ENCODE assay signal across 8 mouse cellular contexts in the genomic region with DNA sequence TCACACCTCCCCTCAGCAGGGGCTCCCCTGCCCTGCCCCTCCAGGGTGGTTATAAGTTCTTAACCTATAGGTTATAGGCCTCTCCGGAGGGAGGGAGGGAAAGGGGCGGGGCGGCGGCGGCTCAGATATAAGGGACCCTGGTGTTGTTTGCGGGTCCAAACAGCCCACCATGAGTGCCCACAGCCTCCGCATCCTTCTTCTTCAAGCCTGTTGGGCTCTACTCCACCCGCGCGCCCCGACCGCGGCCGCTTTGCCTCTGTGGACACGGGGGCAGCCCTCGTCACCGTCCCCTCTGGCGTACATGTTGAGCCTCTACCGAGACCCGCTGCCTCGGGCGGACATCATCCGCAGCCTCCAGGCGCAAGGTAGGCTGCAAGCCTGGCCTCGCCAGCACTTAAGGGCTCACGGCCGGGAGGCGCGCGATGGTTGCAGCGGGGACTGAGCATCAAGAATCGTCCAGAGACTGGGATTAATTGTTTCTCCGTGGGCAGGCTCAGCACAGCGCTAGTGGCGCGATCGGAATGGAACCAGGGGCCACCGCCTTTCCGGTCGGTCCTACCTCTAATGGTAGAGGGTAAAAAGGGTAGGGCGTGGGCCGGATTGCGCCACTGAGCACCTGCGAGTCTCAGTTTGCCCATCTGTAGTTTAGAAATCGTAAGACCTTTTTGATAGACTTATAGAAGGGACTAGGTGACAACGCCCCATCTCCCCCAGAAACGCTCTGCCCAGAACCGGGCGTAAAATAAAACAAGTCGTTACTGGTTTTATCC. TPM values are rescaled to one million over a fixed set of nuclear protein-coding genes. Genes with fewer than 3 reads are reported as not detected.
DNase-seq lines count a peak whose midpoint lies in the region; ATAC-seq and TF ChIP-seq lines count a peak whose summit lies in the region.

No protein-coding gene starts in this region.

- 2% methylated on average over 50 of the region's 50 CpGs for WGBS in heart, embryonic 16.5 days
- 3% methylated on average over 50 of the region's 50 CpGs for WGBS in liver, postnatal 0 days (ENCODE audit: insufficient replicate concordance)
- 1% methylated on average over 50 of the region's 50 CpGs for WGBS in stomach, embryonic 16.5 days

- H3K27ac ChIP-seq in gastrocnemius, adult 2 months: peak overlapping the region; percentile 68
- no peak overlapping the region; the same call in 1 of the 2 replicates for H3K27ac ChIP-seq in brown adipose tissue, adult 24 weeks (replicated peaks; ENCODE audit: low read depth, low read length)
- H3K27ac ChIP-seq in heart, embryonic 16.5 days (ENCODE audit: low read length): no peak overlapping the region
- no peak overlapping the region for H3K27ac ChIP-seq in liver, postnatal 0 days (ENCODE audit: low read depth)
- H3K27ac ChIP-seq in stomach, embryonic 16.5 days (ENCODE audit: low read length): no peak overlapping the region

- intact Hi-C loops in gastrocnemius, adult 2 months (cut with DNase I): no loop called here

- H3K36me3 ChIP-seq in heart, embryonic 16.5 days (ENCODE audit: control insufficient read depth, insufficient read depth): no peaks in the 10 kb centered on the region
- no peaks in the 10 kb centered on the region for H3K36me3 ChIP-seq in liver, postnatal 0 days (replicated peaks; ENCODE audit: insufficient read depth, low read length)
- H3K36me3 ChIP-seq in stomach, embryonic 16.5 days (ENCODE audit: control insufficient read depth, insufficient read depth, low read length): no peaks in the 10 kb centered on the region

- peak overlapping the region; percentile 71 for H3K4me2 ChIP-seq in heart, embryonic 16.5 days (ENCODE audit: low read depth, low read length)
- H3K4me2 ChIP-seq in liver, postnatal 0 days (ENCODE audit: low read depth, low read length): peak overlapping the region; percentile 62
- H3K4me2 ChIP-seq in stomach, embryonic 16.5 days (ENCODE audit: low read depth, low read length): peak overlapping the region; percentile 63

- no peak for TF ChIP-seq EP300 in liver, postnatal 0 days (IDR thresholded peaks at IDR 0.05; ENCODE audit: low read depth)

- H3K9me3 ChIP-seq in heart, embryonic 16.5 days (replicated peaks; ENCODE audit: control insufficient read depth, low read length): no peaks in the 10 kb centered on the region
- H3K9me3 ChIP-seq in liver, postnatal 0 days (ENCODE audit: low read length): no peaks in the 10 kb centered on the region
- H3K9me3 ChIP-seq in stomach, embryonic 16.5 days (replicated peaks; ENCODE audit: control insufficient read depth, low read length): no peaks in the 10 kb centered on the region

- no peak for ATAC-seq in heart, embryonic 16.5 days (replicated peaks; ENCODE audit: extremely low read depth, insufficient read depth, low FRiP score)
- ATAC-seq in liver, postnatal 0 days: no peak
- peak; percentile 32; the same call in 1 of the 2 replicates for ATAC-seq in stomach, embryonic 16.5 days (ENCODE audit: insufficient read depth, low FRiP score)

- H3K4me1 ChIP-seq in brown adipose tissue, adult 24 weeks (ENCODE audit: control insufficient read depth, insufficient read depth, insufficient read length, low read length): peaks cover 17% of the 10 kb centered on the region
- peaks cover 6% of the 10 kb centered on the region; the same call in 1 of the 2 replicates for H3K4me1 ChIP-seq in heart, embryonic 16.5 days (ENCODE audit: control insufficient read depth, insufficient read depth, low read length)
- H3K4me1 ChIP-seq in liver, postnatal 0 days (ENCODE audit: insufficient read depth): peaks cover 25% of the 10 kb centered on the region
- peaks cover 12% of the 10 kb centered on the region; the same call in 1 of the 2 replicates for H3K4me1 ChIP-seq in stomach, embryonic 16.5 days (ENCODE audit: control insufficient read depth, insufficient read depth, low read length)

- peak overlapping the region; percentile 62 for H3K9ac ChIP-seq in heart, embryonic 16.5 days (ENCODE audit: low read length)
- peak overlapping the region; percentile 23; the same call in 1 of the 2 replicates for H3K9ac ChIP-seq in liver, postnatal 0 days (replicated peaks)
- H3K9ac ChIP-seq in stomach, embryonic 16.5 days (ENCODE audit: low read length): peak overlapping the region; percentile 9

- H3K4me3 ChIP-seq in gastrocnemius, adult 2 months: peak overlapping the region; percentile 69
- H3K4me3 ChIP-seq in brown adipose tissue, adult 24 weeks (ENCODE audit: insufficient read depth, low read depth, low read length): peak overlapping the region; percentile 58
- H3K4me3 ChIP-seq in heart, embryonic 16.5 days (ENCODE audit: low read length): peak overlapping the region; percentile 52
- H3K4me3 ChIP-seq in liver, postnatal 0 days (ENCODE audit: low read depth, low read length): peak overlapping the region; percentile 38
- H3K4me3 ChIP-seq in stomach, embryonic 16.5 days (replicated peaks; ENCODE audit: low read length): peak overlapping the region; percentile 40

- TF ChIP-seq CTCF in gastrocnemius, adult 2 months (IDR thresholded peaks at IDR 0.05): no peak
- no peak for TF ChIP-seq CTCF in liver, postnatal 0 days (IDR thresholded peaks at IDR 0.05; ENCODE audit: low read depth)

- H3K27me3 ChIP-seq in heart, embryonic 16.5 days (ENCODE audit: control insufficient read depth, insufficient read depth, low read length): peaks cover 45% of the 10 kb centered on the region
- peaks cover 38% of the 10 kb centered on the region for H3K27me3 ChIP-seq in liver, postnatal 0 days (ENCODE audit: insufficient read depth, low read length)
- H3K27me3 ChIP-seq in stomach, embryonic 16.5 days (ENCODE audit: control insufficient read depth, insufficient read depth, low read length): peaks cover 37% of the 10 kb centered on the region

- no peak for DNase-seq in gastrocnemius, adult 2 months
- DNase-seq in gastrocnemius, adult 18-20 months (ENCODE audit: low spot score): no peak
- DNase-seq in liver, postnatal 0 days: no peak
- DNase-seq in urinary bladder, adult 18-20 months (ENCODE audit: low spot score in 2 of 2): no peak
- no peak for DNase-seq in thymus, postnatal 36 days

RNA-seq across cellular contexts. Expression of a gene that starts 0.5 kb away (rescaled TPM):
- under 1 TPM in 1 of 2 experiments, not detected in 1; 0.15 TPM for total RNA-seq in gastrocnemius, adult 2 months (2021)
- total RNA-seq in gastrocnemius, adult 18-20 months (2021): under 1 TPM; 0.09 to 0.11 TPM
- polyA plus RNA-seq in brown adipose tissue, adult 24 weeks (2012; ENCODE audit: insufficient read depth, insufficient read length, missing spikeins): not detected in 2 replicates
- polyA plus RNA-seq in heart, embryonic 16.5 days (2015; fragmentation: Nextera tagmentation; extraction: Ambion mirVana): 0.14 TPM in 1 of 2 replicates, not detected in the other
- polyA plus RNA-seq in liver, postnatal 0 days (2015; fragmentation: Nextera tagmentation; extraction: Ambion mirVana): 0.08 and 0.19 TPM in 2 replicates
- 0.21 and 0.31 TPM in 2 replicates for polyA plus RNA-seq in stomach, embryonic 16.5 days (2015; fragmentation: Nextera tagmentation; extraction: Ambion mirVana)

RNA-seq across cellular contexts. Expression of a gene that starts 34.1 kb away (rescaled TPM):
- total RNA-seq in gastrocnemius, adult 2 months (2021): 100 to 1,000 TPM; 117 to 161 TPM
- total RNA-seq in gastrocnemius, adult 18-20 months (2021): 100 to 1,000 TPM; 147 to 178 TPM
- polyA plus RNA-seq in brown adipose tissue, adult 24 weeks (2012; ENCODE audit: insufficient read depth, insufficient read length, missing spikeins): 81.2 and 120 TPM in 2 replicates
- polyA plus RNA-seq in heart, embryonic 16.5 days (2015; fragmentation: Nextera tagmentation; extraction: Ambion mirVana): 43.1 and 52.7 TPM in 2 replicates
- 43.6 and 46.4 TPM in 2 replicates for polyA plus RNA-seq in liver, postnatal 0 days (2015; fragmentation: Nextera tagmentation; extraction: Ambion mirVana)
- 40.7 and 46.6 TPM in 2 replicates for polyA plus RNA-seq in stomach, embryonic 16.5 days (2015; fragmentation: Nextera tagmentation; extraction: Ambion mirVana)

RNA-seq across cellular contexts. Expression of a gene that starts 35.0 kb away (rescaled TPM):
- 1 to 10 TPM; 4.0 to 7.2 TPM for total RNA-seq in gastrocnemius, adult 2 months (2021)
- 1 to 10 TPM; 5.1 to 6.3 TPM for total RNA-seq in gastrocnemius, adult 18-20 months (2021)
- polyA plus RNA-seq in brown adipose tissue, adult 24 weeks (2012; ENCODE audit: insufficient read depth, insufficient read length, missing spikeins): 22.9 and 31.9 TPM in 2 replicates
- 21.0 and 28.4 TPM in 2 replicates for polyA plus RNA-seq in heart, embryonic 16.5 days (2015; fragmentation: Nextera tagmentation; extraction: Ambion mirVana)
- 3.7 and 3.8 TPM in 2 replicates for polyA plus RNA-seq in liver, postnatal 0 days (2015; fragmentation: Nextera tagmentation; extraction: Ambion mirVana)
- 17.0 and 18.1 TPM in 2 replicates for polyA plus RNA-seq in stomach, embryonic 16.5 days (2015; fragmentation: Nextera tagmentation; extraction: Ambion mirVana)

RNA-seq across cellular contexts. Expression of a gene that starts 57.3 kb away (rescaled TPM):
- 100 to 1,000 TPM; 133 to 164 TPM for total RNA-seq in gastrocnemius, adult 2 months (2021)
- 100 to 1,000 TPM; 161 to 167 TPM for total RNA-seq in gastrocnemius, adult 18-20 months (2021)
- polyA plus RNA-seq in brown adipose tissue, adult 24 weeks (2012; ENCODE audit: insufficient read depth, insufficient read length, missing spikeins): 9.1 and 11.6 TPM in 2 replicates
- 12.9 and 13.4 TPM in 2 replicates for polyA plus RNA-seq in heart, embryonic 16.5 days (2015; fragmentation: Nextera tagmentation; extraction: Ambion mirVana)
- polyA plus RNA-seq in liver, postnatal 0 days (2015; fragmentation: Nextera tagmentation; extraction: Ambion mirVana): 3.0 TPM in 2 replicates
- polyA plus RNA-seq in stomach, embryonic 16.5 days (2015; fragmentation: Nextera tagmentation; extraction: Ambion mirVana): 5.6 and 6.0 TPM in 2 replicates

Comparison
In these comparisons a context has a peak if more than half of its experiments do, and no peak if none do; other contexts are left out.
1. H3K9ac ChIP-seq: peak in every context shown above with its lines; median percentile 62 in heart, embryonic 16.5 days; 23 in liver, postnatal 0 days; 9 in stomach, embryonic 16.5 days.